Mouse (Mus musculus): Measurements from ENCODE around the gene Pyy.

GRCm38 (mm10) chr11:102137625-102138446, 30.2 kb upstream of the Pyy start:
- TF ChIP-seq CTCF (IDR thresholded peaks at IDR 0.05; ENCODE audit: low read depth) (no peak), EP300 (IDR thresholded peaks at IDR 0.05; ENCODE audit: low read depth) (no peak)

Measured in heart, postnatal 0 days (tissue).